Mouse (Mus musculus) 3T3-L1 (cell line): ENCODE data around the gene Fbxo47.

Experiments
- DNase-seq: peaks from one replicate; pipeline ENCODE4 v3.0.0-alpha.2; 2015; ENCODE audit warnings: low read depth, low spot score

Fbxo47 gene

DNA sequence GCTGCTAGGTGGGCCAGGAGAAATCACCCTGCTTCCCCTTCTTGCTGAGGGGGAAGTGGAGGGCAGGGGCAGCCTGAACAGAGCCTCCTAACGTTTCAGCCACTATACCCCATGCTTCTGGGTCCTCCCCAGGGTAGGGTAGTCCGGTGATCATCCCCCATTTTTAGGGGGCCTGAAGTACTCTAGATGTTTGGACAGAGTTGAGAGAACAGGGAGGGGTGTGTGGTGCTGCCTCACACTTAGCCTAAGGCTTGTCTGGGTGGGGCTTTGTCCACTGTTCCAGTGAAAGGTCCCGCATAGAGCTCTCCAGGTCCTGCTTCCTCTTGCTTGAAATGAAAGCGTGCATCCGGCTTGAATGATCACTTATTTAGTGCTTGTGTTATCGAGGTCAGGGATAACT is 53.5 kb downstream of the Fbxo47 start:
- DNase-seq: no peak

DNA sequence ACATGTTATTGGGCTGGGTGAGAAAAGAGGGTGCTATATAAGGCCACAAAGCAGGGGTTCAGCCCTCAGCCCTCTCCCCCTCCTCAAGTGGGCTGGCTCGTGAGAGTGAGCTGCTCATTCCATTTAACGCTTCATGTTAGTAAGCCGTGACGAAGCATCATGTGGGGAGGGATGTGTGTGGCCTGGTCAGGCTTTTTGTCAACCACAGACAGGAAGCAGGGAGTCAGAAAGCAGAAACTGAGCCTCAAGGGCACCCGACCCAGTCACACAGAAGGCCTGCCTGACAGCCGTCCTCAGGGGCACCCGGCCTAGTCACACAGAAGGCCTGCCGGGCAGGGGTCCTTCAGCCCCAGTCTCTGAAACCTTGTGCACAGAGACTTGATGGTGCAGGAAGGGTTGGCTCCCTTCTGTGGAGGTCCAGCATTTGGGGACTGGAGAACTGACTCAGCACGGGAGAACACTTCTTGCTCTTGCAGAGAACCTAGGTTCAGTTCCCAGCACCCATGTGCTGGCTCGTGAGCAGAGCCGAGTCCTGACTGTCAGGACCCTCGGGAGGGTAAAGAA is 54.0 kb downstream of the Fbxo47 start:
- no peak for DNase-seq

DNA sequence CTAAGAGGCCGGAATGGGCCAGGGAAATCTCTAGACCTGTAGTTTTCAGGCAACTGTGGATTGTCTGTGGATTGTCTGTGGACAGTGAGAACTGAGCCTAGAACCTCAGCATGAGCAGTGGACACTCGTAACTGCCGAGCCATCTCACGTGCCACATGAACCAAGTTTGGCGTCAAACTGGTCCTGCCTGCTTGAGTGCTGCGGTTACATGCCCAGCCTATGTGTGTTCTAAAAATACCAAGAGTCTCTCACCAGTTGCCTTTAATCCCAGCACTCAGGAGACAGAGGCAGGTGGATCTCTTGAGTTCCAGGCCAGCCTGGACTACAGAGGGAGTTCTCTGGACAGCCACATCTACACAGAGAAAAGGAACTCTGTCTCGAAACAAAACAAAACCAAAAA is 54.6 kb downstream of the Fbxo47 start:
- DNase-seq: no peak

GRCm38 (mm10) chr11:97827654-97828053 is 56.3 kb downstream of the Fbxo47 start:
- no peak for DNase-seq

DNA sequence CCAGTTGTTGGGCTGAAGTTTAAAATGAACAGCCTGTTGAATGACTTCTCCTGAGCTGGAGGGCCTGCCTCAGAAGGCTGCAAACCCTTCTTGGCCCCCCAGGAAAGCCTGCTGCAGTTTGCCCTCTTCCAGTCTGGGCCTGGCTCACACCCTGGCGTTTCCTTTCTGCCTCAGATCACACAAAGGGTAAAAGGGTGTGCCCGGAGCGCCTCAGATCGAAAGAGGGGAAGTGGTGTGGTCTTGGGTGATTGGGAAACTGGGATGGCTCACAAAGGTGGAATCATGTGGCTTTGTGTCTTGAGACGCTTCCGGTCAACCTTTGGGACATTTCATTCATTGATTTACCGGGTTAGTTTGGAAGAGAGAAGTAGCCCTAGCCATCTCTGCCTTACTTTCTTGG is 57.5 kb downstream of the Fbxo47 start:
- DNase-seq: no peak

DNA sequence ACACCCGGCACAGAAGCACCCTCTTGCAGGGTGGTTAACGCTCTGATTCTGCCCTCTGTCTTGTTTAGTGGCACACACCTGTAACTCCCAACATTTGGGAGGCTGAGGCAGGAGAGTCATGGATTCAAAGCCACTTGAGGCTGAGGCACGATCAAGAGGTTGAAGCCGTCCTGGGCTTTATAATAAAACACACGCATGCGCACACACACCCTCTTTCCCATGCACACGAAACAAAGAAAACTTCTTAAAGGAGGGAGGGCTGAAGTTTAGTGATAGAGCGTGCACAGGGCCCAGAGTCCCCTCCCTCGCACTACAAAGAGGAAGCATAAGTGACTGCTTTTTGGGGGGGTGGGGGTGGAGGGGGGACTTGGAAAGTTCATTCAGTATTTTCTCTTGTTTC is 58.0 kb downstream of the Fbxo47 start:
- DNase-seq: no peak

DNA sequence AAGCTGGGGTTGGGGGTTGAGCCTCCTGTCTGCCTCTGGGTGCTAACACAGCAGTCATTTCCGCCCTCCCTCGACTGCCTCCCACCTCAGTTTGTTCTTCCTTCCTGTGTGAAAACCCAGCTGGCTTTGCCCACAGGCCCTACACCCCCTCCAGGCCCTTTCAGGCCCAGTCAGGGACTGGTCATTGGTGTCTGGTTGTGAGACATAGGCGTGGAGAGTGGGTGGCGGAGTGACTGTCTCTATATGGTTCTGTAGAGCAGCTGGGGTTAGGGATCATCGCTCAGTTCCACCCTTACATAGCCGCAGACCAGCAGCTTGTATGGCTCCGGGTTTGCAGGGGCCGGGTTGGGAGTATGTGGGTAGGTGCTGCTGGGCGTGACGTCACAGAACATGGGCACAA is 58.7 kb downstream of the Fbxo47 start:
- DNase-seq: no peak

GRCm38 (mm10) chr11:97824895-97825294 is 59.1 kb downstream of the Fbxo47 start:
- no peak for DNase-seq

DNA sequence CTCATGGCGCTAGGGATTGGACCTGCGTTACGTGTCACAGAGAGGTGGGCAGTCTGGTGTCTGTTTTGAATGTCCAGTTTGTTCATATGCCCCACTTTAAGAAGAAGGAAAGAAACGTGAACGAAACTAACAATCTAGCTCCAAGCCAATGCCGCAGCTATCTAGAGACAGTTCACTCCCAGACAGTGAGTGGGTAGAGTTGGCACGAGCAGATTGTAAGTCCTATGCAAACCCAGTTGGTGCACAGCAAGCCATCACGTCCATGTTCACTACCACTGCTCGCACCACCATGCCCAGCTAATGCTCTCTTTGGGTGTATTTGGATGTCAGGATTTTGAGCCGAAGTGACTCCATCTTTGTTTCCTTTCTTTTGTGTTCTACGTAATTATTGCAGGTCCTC is 59.8 kb downstream of the Fbxo47 start:
- DNase-seq: no peak

GRCm38 (mm10) chr11:97822840-97823603 is 60.9 kb downstream of the Fbxo47 start:
- no peak for DNase-seq

DNA sequence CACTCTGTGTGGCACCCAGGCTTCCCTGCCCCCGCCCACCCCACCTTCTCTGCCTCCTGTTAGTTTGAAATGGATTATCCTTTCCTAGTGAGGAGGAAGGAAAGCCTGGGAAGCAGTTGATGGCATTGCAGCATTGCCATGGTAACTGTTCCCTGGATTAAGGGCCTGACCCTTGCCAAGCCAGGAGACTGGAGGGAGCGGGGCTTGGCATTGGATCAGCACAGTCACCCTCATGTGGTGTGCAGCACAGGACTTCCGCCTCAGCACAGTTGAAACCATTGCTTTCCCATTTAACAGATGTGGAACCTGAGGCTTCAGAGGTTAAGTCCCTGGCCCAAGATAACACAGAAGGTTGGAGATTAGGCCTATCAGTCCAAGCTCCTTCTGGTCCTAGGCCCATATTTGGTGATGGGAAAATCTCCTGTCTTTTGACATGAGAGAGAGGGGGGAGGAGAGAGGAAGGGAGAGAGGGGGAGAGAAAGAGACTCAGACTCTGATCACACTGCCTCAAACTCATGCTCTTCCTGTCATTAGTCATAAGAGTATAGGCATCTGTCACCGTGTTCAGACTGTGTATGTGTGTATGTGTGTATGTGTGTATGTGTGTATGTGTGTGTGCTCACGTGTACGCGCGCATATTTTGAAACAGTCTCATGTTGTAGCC is 62.4 kb downstream of the Fbxo47 start:
- peak; percentile 73 for DNase-seq

DNA sequence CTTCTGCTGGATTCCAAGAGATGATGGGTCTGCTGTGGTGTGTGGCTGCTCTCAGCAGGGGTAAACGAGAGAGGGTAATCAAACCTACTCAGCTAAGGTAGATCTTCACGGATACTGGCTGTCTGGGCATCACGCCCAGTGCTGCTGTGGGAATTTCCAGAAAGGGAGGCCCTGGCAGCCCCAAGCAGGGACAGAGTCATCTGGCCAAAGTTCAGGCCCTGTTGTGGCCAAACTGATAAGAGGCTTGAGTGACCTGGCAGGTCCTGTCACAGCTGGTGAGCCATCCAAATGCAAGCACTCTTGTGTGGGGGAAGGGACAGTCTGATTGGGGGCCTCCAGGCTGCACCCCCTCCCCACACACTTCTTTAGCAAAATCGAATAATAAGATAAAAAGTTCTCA is 63.1 kb downstream of the Fbxo47 start:
- peak; percentile 92 for DNase-seq

DNA sequence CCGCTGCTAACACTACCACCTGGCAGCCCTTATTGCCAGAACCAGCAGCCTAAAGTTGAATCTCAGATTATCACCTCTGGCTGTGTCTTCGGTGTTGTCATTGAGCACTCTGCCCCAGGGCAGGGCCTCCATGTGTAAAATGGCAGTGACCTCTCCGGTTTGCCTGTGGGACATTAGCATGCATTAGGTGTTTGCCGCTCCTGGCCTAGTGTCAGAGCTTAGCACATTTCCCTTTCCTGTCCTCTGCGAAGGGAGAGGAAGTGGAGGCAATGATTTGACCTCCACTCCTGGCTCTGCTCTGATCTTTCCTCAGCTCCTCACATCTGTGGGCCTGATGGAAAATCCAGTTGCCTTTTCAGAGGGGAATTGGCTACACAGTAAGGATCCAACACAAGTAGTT is 64.0 kb downstream of the Fbxo47 start:
- DNase-seq: no peak

DNA sequence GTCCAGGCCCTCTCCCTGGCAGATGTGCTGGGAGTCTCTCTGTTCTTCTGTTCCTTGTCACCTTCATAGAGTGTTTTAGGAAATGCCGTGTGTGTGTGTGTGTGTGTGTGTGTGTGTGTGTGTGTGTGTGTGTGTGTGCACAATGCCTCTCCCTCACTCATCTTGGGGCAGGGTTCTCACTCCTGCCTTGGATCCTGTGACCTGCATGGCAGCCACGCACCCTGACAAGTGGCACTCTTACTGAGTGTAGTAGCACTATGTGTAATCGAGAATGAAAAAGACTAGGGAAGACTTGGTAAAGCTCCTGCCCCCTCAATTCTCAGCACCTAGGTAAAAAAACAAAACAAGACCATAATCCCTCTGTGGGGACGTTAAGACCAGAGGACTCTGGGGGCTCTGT is 64.9 kb downstream of the Fbxo47 start:
- no peak for DNase-seq

DNA sequence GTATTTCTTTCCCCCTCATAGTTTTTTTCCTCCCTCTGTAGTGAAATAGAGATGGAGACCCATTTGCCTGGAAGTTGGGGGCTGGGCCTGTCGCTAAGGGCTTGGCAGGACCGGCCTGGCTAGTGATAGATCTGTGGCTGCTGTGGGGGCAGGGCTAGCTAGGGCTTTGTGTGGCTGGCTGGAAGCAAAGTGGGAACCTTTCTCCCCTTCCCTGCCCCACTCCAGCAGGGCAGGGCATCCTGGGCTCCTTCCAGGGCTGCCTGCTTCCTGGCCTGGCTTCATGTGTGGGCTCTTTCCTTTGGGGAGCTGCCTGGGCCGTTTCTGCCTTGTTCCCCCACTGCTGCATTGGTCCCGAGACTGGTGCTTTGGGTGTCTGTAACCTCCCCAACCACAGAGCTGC is 65.4 kb downstream of the Fbxo47 start:
- no peak for DNase-seq

GRCm38 (mm10) chr11:97818003-97818402 is 66.0 kb downstream of the Fbxo47 start:
- no peak for DNase-seq

DNA sequence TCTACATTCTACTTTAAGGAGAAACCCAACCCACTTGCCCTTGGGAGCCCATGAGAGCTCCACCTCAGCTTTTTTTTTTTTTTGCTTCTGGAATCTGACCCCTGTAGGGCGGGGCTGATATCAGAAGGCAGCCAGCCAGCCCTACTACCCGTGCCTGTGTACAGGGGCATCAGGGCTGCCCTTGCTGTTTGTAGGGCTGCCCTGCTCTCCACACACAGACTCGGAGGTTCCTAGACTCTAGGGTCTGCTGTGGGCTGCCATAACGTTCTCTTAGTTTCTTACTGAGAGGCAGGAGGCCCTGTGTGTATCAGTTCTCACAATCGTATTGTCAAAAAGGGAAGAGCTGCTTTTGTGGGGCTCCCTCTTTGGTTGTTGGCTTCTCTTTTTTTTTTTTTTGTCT is 66.6 kb downstream of the Fbxo47 start:
- DNase-seq: peak; percentile 74

DNA sequence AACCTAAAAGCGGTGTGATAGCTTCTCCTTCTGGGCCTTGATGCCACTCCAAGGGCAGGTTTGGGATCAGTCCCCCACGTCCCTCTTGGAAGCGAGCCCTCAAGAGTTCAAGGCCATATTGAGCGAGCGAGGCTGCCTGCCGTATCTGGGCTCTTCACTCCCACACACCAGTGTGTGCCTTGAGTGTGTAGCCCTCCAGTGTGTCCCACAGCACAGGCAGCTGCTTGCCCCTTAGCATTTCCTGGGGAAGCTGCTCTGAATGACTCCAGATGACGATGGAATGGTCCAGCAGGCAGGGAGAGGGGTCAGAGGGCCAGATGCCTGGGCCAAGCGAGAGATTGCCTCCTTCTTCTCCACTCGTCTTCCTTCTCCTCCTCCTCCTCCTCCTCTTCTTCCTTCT is 67.0 kb downstream of the Fbxo47 start:
- no peak for DNase-seq

- DNase-seq: no peak
These were observed 67.8 kb downstream of the Fbxo47 start for GRCm38 (mm10) chr11:97816176-97816575.

GRCm38 (mm10) chr11:97815736-97816135 is 68.2 kb downstream of the Fbxo47 start:
- no peak for DNase-seq

DNA sequence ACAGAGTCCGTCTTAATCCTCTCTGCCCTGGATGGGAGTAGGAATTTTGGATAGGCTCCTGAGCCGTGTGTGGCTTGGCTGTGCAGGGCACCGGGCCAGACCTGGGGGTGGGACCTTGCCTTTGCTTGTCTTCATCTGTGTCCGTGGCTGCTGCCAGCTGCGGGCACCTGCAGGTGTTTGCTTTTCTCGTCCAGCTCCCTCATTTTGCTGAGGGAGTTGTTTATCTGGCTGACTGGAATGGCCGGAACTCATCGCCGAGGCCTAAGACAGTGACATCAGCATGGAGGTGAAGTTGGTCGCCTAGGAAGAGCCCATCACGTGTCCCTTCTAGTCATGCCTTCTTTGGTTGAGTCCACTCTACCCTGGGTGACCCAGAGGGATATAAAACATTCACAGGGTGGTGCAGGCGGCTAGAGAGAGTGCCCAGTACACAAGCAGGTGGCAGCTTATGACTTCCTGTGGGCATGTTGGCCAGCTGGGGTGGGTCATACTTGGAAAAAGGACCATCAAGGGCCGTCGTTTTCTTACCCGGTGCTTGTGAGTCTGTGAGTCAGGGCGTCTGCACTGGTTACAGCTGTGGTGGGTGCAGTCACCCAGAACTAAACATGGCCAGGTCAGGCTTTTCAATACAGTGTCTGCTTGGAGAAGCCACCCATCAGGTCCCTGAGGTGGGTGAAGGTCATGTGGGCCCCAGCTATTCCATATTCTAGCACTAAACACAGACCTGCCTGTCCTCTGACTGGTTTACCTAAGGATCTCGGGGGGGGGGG is 70.0 kb downstream of the Fbxo47 start:
- no peak for DNase-seq

GRCm38 (mm10) chr11:97813085-97813484 is 70.9 kb downstream of the Fbxo47 start:
- no peak for DNase-seq
